Mouse (Mus musculus): ENCODE results near the gene Rab14.

Gene Rab14

GRCm38 (mm10) chr2:35153844-35154554, 46.9 kb downstream of the Rab14 start:
- no peak for DNase-seq (ENCODE audit: low read depth, low spot score)

GRCm38 (mm10) chr2:35153179-35153578, 47.7 kb downstream of the Rab14 start:
- no peak for DNase-seq (ENCODE audit: low read depth, low spot score)

- DNase-seq (ENCODE audit: low read depth, low spot score) = no peak
Measured at GRCm38 (mm10) chr2:35151303-35151882, 49.5 kb downstream of the Rab14 start.

GRCm38 (mm10) chr2:35148806-35149205, 52.1 kb downstream of the Rab14 start:
- no peak for DNase-seq (ENCODE audit: low read depth, low spot score)

- DNase-seq (ENCODE audit: low read depth, low spot score) = no peak
Measured at GRCm38 (mm10) chr2:35141673-35142072, 59.2 kb downstream of the Rab14 start.

GRCm38 (mm10) chr2:35138576-35138975, 62.3 kb downstream of the Rab14 start:
- no peak for DNase-seq (ENCODE audit: low read depth, low spot score)

GRCm38 (mm10) chr2:35133891-35134290, 67.0 kb downstream of the Rab14 start:
- DNase-seq (ENCODE audit: low read depth, low spot score) = no peak

- DNase-seq (ENCODE audit: low read depth, low spot score) = peak; percentile 1
Measured at GRCm38 (mm10) chr2:35132662-35133055, 68.3 kb downstream of the Rab14 start.

- DNase-seq (ENCODE audit: low read depth, low spot score) = peak; percentile 97
Measured at GRCm38 (mm10) chr2:35131991-35132661, 68.8 kb downstream of the Rab14 start.

- no peak for DNase-seq (ENCODE audit: low read depth, low spot score)
Measured at GRCm38 (mm10) chr2:35131491-35131890, 69.4 kb downstream of the Rab14 start.

All from forelimb bud, embryonic 11.5 days (tissue).